Mouse (Mus musculus) small intestine, adult 2 months (tissue): ENCODE data around the gene Paqr3. TPM values are rescaled to one million over a fixed set of nuclear protein-coding genes. Genes with fewer than 3 reads are reported as not detected.

ENCODE experiments used
- H3K27ac ChIP-seq: fragments of 200-500 bp; 2 replicates; pipeline ENCODE4 v1.5.1; 2012; ENCODE audit warnings: low read depth, low read length, control low read depth, inconsistent platforms; ENCODE audit not compliant: insufficient read depth
- H3K27me3 ChIP-seq: fragments of 200-500 bp; 2 replicates; pipeline ENCODE4 v1.6.1; 2012; ENCODE audit warnings: mild to moderate bottlenecking, moderate library complexity, low read length, inconsistent platforms; ENCODE audit not compliant: control insufficient read depth, insufficient read depth
- H3K36me3 ChIP-seq: fragments of 200-500 bp; 2 replicates; pipeline ENCODE4 v1.6.1; 2012; ENCODE audit warnings: mild to moderate bottlenecking, low read length, control low read depth, inconsistent platforms; ENCODE audit not compliant: control insufficient read depth, insufficient read depth
- H3K4me1 ChIP-seq: fragments of 200-500 bp; 2 replicates; pipeline ENCODE4 v1.6.1; 2012; ENCODE audit warnings: low read length, inconsistent platforms, mixed read lengths; ENCODE audit not compliant: control insufficient read depth, insufficient read depth, insufficient read length
- H3K4me3 ChIP-seq: fragments of 200-500 bp; 2 replicates; pipeline ENCODE4 v1.5.1; 2012; ENCODE audit warnings: low read depth, mild to moderate bottlenecking, control low read depth, inconsistent platforms, low read length, moderate library complexity
- CTCF ChIP-seq: fragments of 200-500 bp; IDR thresholded peaks from 2 replicates; pipeline ENCODE4 v1.5.1; 2012; ENCODE audit warnings: low read depth, mild to moderate bottlenecking, control low read depth, inconsistent platforms, low read length, moderate library complexity, mixed read lengths; ENCODE audit not compliant: insufficient replicate concordance, insufficient read length; ENCODE audit errors: extremely low read depth
- POLR2A ChIP-seq: fragments of 200-500 bp; IDR thresholded peaks from 2 replicates; pipeline ENCODE4 v1.6.1; 2012; ENCODE audit warnings: low read depth, mild to moderate bottlenecking, control low read depth, inconsistent platforms, low read length, moderate library complexity
- WGBS: fragments of 180-500 bp; shearing (Covaris S2); methylation state at CpG from one replicate; pipeline ENCODE4 v1.1.7; 2018; 5-methylcytosine and 5-hydroxymethylcytosine counted together
- polyA plus RNA-seq: library from polyadenylated mRNA; depleted of rRNA; stranded (reverse); fragments of >200 nt; gene quantifications from 2 replicates; pipeline ENCODE4 v1.2.3, GENCODE M21; 2012

Gene Paqr3
- polyA plus RNA-seq, 1 experiment, result 1.0 TPM

- Histone ChIP-seq H3K27ac (no peak overlapping the region), H3K4me3 (no peak overlapping the region), H3K36me3 (no peaks in the 10 kb centered on the region), H3K4me1 (no peaks in the 10 kb centered on the region), H3K27me3 (no peaks in the 10 kb centered on the region; the same call in 1 of the 2 replicates)
- TF ChIP-seq POLR2A (no peak), CTCF (peak; percentile 63; the same call in 1 of the 2 replicates)
- WGBS, result 22% methylated on average over 4 of the region's 4 CpGs
These were observed 14.6 kb upstream of the Paqr3 start for GRCm38 (mm10) chr5:97126005-97126404.

GRCm38 (mm10) chr5:97125459-97125970 lies 14.1 kb upstream of the Paqr3 start:
- Histone ChIP-seq H3K36me3 (no peaks in the 10 kb centered on the region), H3K27me3 (no peaks in the 10 kb centered on the region; the same call in 1 of the 2 replicates), H3K4me1 (no peaks in the 10 kb centered on the region), H3K4me3 (no peak overlapping the region), H3K27ac (no peak overlapping the region)
- TF ChIP-seq POLR2A (no peak), CTCF (no peak)
- 66% methylated on average over 10 of the region's 10 CpGs for WGBS

GRCm38 (mm10) chr5:97124977-97125376 lies 13.6 kb upstream of the Paqr3 start:
- Histone ChIP-seq H3K36me3 (no peaks in the 10 kb centered on the region), H3K4me1 (no peaks in the 10 kb centered on the region), H3K4me3 (no peak overlapping the region), H3K27ac (no peak overlapping the region), H3K27me3 (no peaks in the 10 kb centered on the region; the same call in 1 of the 2 replicates)
- 81% methylated on average over 12 of the region's 12 CpGs for WGBS
- no peak for TF ChIP-seq CTCF
- TF ChIP-seq POLR2A, result no peak

GRCm38 (mm10) chr5:97110697-97111096 lies 699 bp downstream of the Paqr3 start:
- no peaks in the 10 kb centered on the region; the same call in 1 of the 2 replicates for H3K4me1 ChIP-seq
- WGBS, result 25% methylated on average over 5 of the region's 5 CpGs
- no peaks in the 10 kb centered on the region for H3K36me3 ChIP-seq
- H3K27me3 ChIP-seq, result 0 out of 2 replicates have a peak, but pooled peaks cover 2% of the 10 kb centered on the region
- TF ChIP-seq POLR2A (no peak), CTCF (no peak)
- H3K4me3 ChIP-seq, result peak overlapping the region; percentile 76
- H3K27ac ChIP-seq, result no peak overlapping the region

GRCm38 (mm10) chr5:97110133-97110532 lies 1.3 kb downstream of the Paqr3 start:
- Histone ChIP-seq H3K36me3 (no peaks in the 10 kb centered on the region), H3K4me3 (no peak overlapping the region), H3K4me1 (no peaks in the 10 kb centered on the region; the same call in 1 of the 2 replicates), H3K27me3 (0 out of 2 replicates have a peak, but pooled peaks cover 2% of the 10 kb centered on the region), H3K27ac (no peak overlapping the region)
- TF ChIP-seq CTCF, result no peak
- no peak for TF ChIP-seq POLR2A
- 63% methylated on average over 2 of the region's 2 CpGs for WGBS

GRCm38 (mm10) chr5:97108333-97108732 lies 3.1 kb downstream of the Paqr3 start:
- WGBS, result 76% methylated on average over 5 of the region's 5 CpGs

GRCm38 (mm10) chr5:97099954-97100353 lies 11.4 kb downstream of the Paqr3 start:
- H3K36me3 ChIP-seq, result no peaks in the 10 kb centered on the region
- H3K27ac ChIP-seq, result no peak overlapping the region
- H3K27me3 ChIP-seq, result no peaks in the 10 kb centered on the region
- no peaks in the 10 kb centered on the region for H3K4me1 ChIP-seq
- H3K4me3 ChIP-seq, result no peak overlapping the region
- 81% methylated on average over 8 of the region's 8 CpGs for WGBS
- TF ChIP-seq POLR2A, result no peak
- TF ChIP-seq CTCF, result no peak

More at GRCm38 (mm10) chr5:97108333-97108732, 3.1 kb downstream of the Paqr3 start:
- Histone ChIP-seq H3K4me3 (no peak overlapping the region), H3K27ac (no peak overlapping the region), H3K27me3 (0 out of 2 replicates have a peak, but pooled peaks cover 2% of the 10 kb centered on the region), H3K4me1 (no peaks in the 10 kb centered on the region; the same call in 1 of the 2 replicates), H3K36me3 (no peaks in the 10 kb centered on the region)
- TF ChIP-seq POLR2A (no peak), CTCF (no peak)
